Mouse (Mus musculus) cortical plate, adult 2 months (tissue): ENCODE measurements around the gene Cx3cr1.

Experiments
- CTCF ChIP-seq: fragments of 200-500 bp; IDR thresholded peaks from 2 replicates; pipeline ENCODE4 v1.5.1; 2011; ENCODE audit warnings: mild to moderate bottlenecking, control low read depth, low read length; ENCODE audit not compliant: insufficient read depth; ENCODE audit errors: extremely low read depth
- POLR2A ChIP-seq: fragments of 200-500 bp; IDR thresholded peaks from 2 replicates; pipeline ENCODE4 v1.6.1; 2011; ENCODE audit warnings: mild to moderate bottlenecking, low read length, control low read depth; ENCODE audit not compliant: insufficient read depth; ENCODE audit errors: extremely low read depth

DNA sequence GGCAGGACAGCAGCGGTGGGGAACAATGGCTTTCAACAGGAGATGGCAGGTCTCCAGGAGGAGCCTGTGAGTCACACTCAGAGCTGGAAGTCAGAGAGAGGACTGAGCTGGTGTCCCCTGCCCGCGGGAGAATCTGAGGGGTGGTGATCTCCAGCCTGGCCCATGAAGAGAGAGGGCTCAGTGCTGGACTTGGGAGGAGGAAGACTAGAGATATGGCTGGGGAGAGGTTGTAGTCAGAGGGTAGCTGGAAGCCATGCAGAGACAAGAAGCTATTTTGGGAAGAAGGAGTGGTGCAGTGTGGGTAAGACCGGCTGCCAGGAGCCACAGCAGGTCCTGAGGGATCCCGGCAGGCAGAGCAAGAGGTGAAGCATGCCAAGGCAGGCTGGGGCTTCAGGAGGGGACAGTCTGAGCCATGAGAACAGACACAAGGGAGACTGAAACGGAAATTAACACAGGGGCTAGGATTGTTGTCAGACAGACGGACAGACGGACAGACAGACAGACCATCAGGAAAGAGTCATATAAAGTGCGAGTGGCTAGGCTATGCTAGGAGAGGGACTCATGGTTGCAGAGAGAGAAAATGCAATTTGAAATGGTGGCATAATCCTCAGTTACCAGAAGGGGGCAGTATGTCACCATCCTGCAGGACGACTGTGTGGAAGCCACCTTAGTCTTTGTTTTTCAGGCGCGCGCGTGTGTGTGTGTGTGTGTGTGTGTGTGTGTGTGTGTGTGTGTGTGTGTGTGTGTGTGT is 42.1 kb downstream of the Cx3cr1 start:
- TF ChIP-seq CTCF: peak; percentile 92
- no peak for TF ChIP-seq POLR2A
